Mouse (Mus musculus) ES-Bruce4 (cell line): ENCODE results near the gene Spa17. TPM values are rescaled to one million over a fixed set of nuclear protein-coding genes. Genes with fewer than 3 reads are reported as not detected.

Experiments used
- H3K27ac ChIP-seq: 2 replicates; pipeline ENCODE4 v1.5.1; 2012; ENCODE audit warnings: low read length, inconsistent platforms; ENCODE audit not compliant: insufficient read depth
- H3K27me3 ChIP-seq: 2 replicates; pipeline ENCODE4 v1.6.1; 2012; ENCODE audit warnings: mild to moderate bottlenecking, low read length, inconsistent platforms; ENCODE audit not compliant: control insufficient read depth, poor library complexity, insufficient read depth, severe bottlenecking
- H3K36me3 ChIP-seq: 2 replicates; pipeline ENCODE4 v1.6.1; 2012; ENCODE audit warnings: inconsistent platforms, mild to moderate bottlenecking, low read length, moderate library complexity; ENCODE audit not compliant: control insufficient read depth, poor library complexity, insufficient read depth, severe bottlenecking
- H3K4me1 ChIP-seq: one replicate; pipeline ENCODE4 v1.8.1; 2011; ENCODE audit warnings: low read length; ENCODE audit not compliant: control insufficient read depth, insufficient read depth
- H3K4me3 ChIP-seq: 2 replicates; pipeline ENCODE4 v1.5.1; 2011; ENCODE audit warnings: low read depth, mild to moderate bottlenecking, low read length
- H3K9ac ChIP-seq: 2 replicates; pipeline ENCODE4 v1.6.1; 2012; ENCODE audit warnings: low read depth, mild to moderate bottlenecking, inconsistent platforms; ENCODE audit not compliant: poor library complexity, severe bottlenecking
- H3K9me3 ChIP-seq: replicated peaks from 2 replicates; pipeline ENCODE4 v1.6.1; 2012; ENCODE audit warnings: mild to moderate bottlenecking, low read length, inconsistent platforms; ENCODE audit not compliant: control insufficient read depth, poor library complexity, insufficient read depth, severe bottlenecking
- CTCF ChIP-seq: IDR thresholded peaks from one replicate; pipeline ENCODE4 v1.8.1; 2011; ENCODE audit warnings: low read depth, low read length
- EP300 ChIP-seq: IDR thresholded peaks from 2 replicates; pipeline ENCODE4 v1.6.1; 2011; ENCODE audit warnings: low read depth, low read length; ENCODE audit not compliant: insufficient read depth
- POLR2A ChIP-seq: IDR thresholded peaks from one replicate; pipeline ENCODE4 v1.8.1; 2011; ENCODE audit warnings: low read length; ENCODE audit not compliant: insufficient read depth
- polyA plus RNA-seq: library from polyadenylated mRNA; stranded (reverse); fragments of >200 nt; gene quantifications from 2 replicates; pipeline ENCODE4 v1.2.4, GENCODE M21; 2011; ENCODE audit warnings: low read depth; ENCODE audit not compliant: missing spikeins, insufficient read depth, insufficient read length

Spa17 gene
- polyA plus RNA-seq, 1 experiment = 5.3 TPM

- no peaks in the 10 kb centered on the region for H3K27me3 ChIP-seq
- no peak overlapping the region for H3K4me3 ChIP-seq
- no peak overlapping the region for H3K27ac ChIP-seq
- H3K9ac ChIP-seq = no peak overlapping the region
- no peaks in the 10 kb centered on the region for H3K9me3 ChIP-seq
- peaks cover 2% of the 10 kb centered on the region for H3K4me1 ChIP-seq
- TF ChIP-seq EP300 (no peak), POLR2A (no peak), CTCF (peak; percentile 39)
- H3K36me3 ChIP-seq = no peaks in the 10 kb centered on the region; the same call in 1 of the 2 replicates
Measured at GRCm38 (mm10) chr9:37616770-37617169, 3.2 kb upstream of the Spa17 start.

- Histone ChIP-seq H3K9me3 (no peaks in the 10 kb centered on the region), H3K27ac (no peak overlapping the region), H3K36me3 (no peaks in the 10 kb centered on the region; the same call in 1 of the 2 replicates), H3K4me1 (peaks cover 2% of the 10 kb centered on the region), H3K4me3 (no peak overlapping the region), H3K9ac (no peak overlapping the region), H3K27me3 (no peaks in the 10 kb centered on the region)
- TF ChIP-seq POLR2A (no peak), EP300 (no peak), CTCF (no peak)
Measured at GRCm38 (mm10) chr9:37615220-37615619, 1.7 kb upstream of the Spa17 start.

GRCm38 (mm10) chr9:37614316-37614715 is 794 bp upstream of the Spa17 start:
- no peak overlapping the region for H3K27ac ChIP-seq
- H3K36me3 ChIP-seq = no peaks in the 10 kb centered on the region; the same call in 1 of the 2 replicates
- peak overlapping the region; percentile 50; the same call in 1 of the 2 replicates for H3K9ac ChIP-seq
- no peaks in the 10 kb centered on the region for H3K27me3 ChIP-seq
- TF ChIP-seq CTCF (no peak), EP300 (no peak), POLR2A (no peak)
- H3K4me1 ChIP-seq = peaks cover 2% of the 10 kb centered on the region
- peak overlapping the region; percentile 84 for H3K4me3 ChIP-seq
- no peaks in the 10 kb centered on the region for H3K9me3 ChIP-seq

- H3K9ac ChIP-seq = peak overlapping the region; percentile 50
- peak overlapping the region; percentile 84 for H3K4me3 ChIP-seq
- H3K9me3 ChIP-seq = no peaks in the 10 kb centered on the region
- H3K4me1 ChIP-seq = peaks cover 2% of the 10 kb centered on the region
- H3K36me3 ChIP-seq = no peaks in the 10 kb centered on the region; the same call in 1 of the 2 replicates
- no peaks in the 10 kb centered on the region for H3K27me3 ChIP-seq
- H3K27ac ChIP-seq = peak overlapping the region; percentile 10; the same call in 1 of the 2 replicates
- TF ChIP-seq EP300 = no peak
- no peak for TF ChIP-seq CTCF
- peak; percentile 22 for TF ChIP-seq POLR2A
Measured at GRCm38 (mm10) chr9:37613911-37614280, 374 bp upstream of the Spa17 start.

GRCm38 (mm10) chr9:37609558-37609957 is 4.0 kb downstream of the Spa17 start:
- no peak overlapping the region for H3K4me3 ChIP-seq
- H3K4me1 ChIP-seq = peaks cover 2% of the 10 kb centered on the region
- H3K9ac ChIP-seq = no peak overlapping the region
- no peaks in the 10 kb centered on the region for H3K27me3 ChIP-seq
- TF ChIP-seq POLR2A = no peak
- no peak for TF ChIP-seq EP300
- no peak for TF ChIP-seq CTCF
- no peaks in the 10 kb centered on the region for H3K36me3 ChIP-seq
- no peaks in the 10 kb centered on the region for H3K9me3 ChIP-seq
- H3K27ac ChIP-seq = no peak overlapping the region

GRCm38 (mm10) chr9:37605089-37605488 is 8.4 kb downstream of the Spa17 start:
- TF ChIP-seq POLR2A (no peak), CTCF (no peak), EP300 (no peak)
- H3K4me1 ChIP-seq = no peaks in the 10 kb centered on the region
- H3K27me3 ChIP-seq = no peaks in the 10 kb centered on the region

More at GRCm38 (mm10) chr9:37605089-37605488, 8.4 kb downstream of the Spa17 start:
- no peak overlapping the region for H3K4me3 ChIP-seq
- no peak overlapping the region for H3K27ac ChIP-seq
- H3K9ac ChIP-seq = no peak overlapping the region
- H3K36me3 ChIP-seq = no peaks in the 10 kb centered on the region
- H3K9me3 ChIP-seq = no peaks in the 10 kb centered on the region
